In genomic region chr3:88477735-88478134, GRCm38 (mm10) we compare ENCODE assay signal across 8 mouse cellular contexts. TPM values are rescaled to one million over a fixed set of nuclear protein-coding genes. Genes with fewer than 3 reads are reported as not detected.
DNase-seq lines count a peak whose midpoint lies in the region; ATAC-seq lines count a peak whose summit lies in the region.

No protein-coding gene starts in this region.

- no peak overlapping the region for H3K27ac ChIP-seq in limb, embryonic 15.5 days
- no peak overlapping the region for H3K27ac ChIP-seq in midbrain, embryonic 16.5 days (ENCODE audit: low read length)

- intact Hi-C loops in gastrocnemius, postnatal 36 days (cut with DNase I) = no loop called here

- no peak overlapping the region for H3K4me2 ChIP-seq in limb, embryonic 15.5 days
- H3K4me2 ChIP-seq in midbrain, embryonic 16.5 days (ENCODE audit: low read length) = no peak overlapping the region

- peak; percentile 73 for DNase-seq in 416B (ENCODE audit: low read depth)
- peak; percentile 84 for DNase-seq in adipocyte (ENCODE audit: low spot score)
- peak; percentile 89 for DNase-seq in embryo, embryonic 10 days (ENCODE audit: low spot score)
- peak; percentile 73 to 78 for DNase-seq in gastrocnemius, postnatal 36 days
- DNase-seq in kidney, adult 18-20 months = peak; percentile 89
- peak; percentile 85 for DNase-seq in splenic B cell, adult 2 months (ENCODE audit: low read depth, low spot score)

- H3K4me1 ChIP-seq in limb, embryonic 15.5 days = peaks cover 20% of the 10 kb centered on the region
- H3K4me1 ChIP-seq in midbrain, embryonic 16.5 days (ENCODE audit: control insufficient read depth, insufficient read depth, low read length) = no peaks in the 10 kb centered on the region

- H3K27me3 ChIP-seq in limb, embryonic 15.5 days = no peaks in the 10 kb centered on the region
- peaks cover 5% of the 10 kb centered on the region for H3K27me3 ChIP-seq in midbrain, embryonic 16.5 days (ENCODE audit: control insufficient read depth, insufficient read depth, low read depth, low read length)
- H3K27me3 ChIP-seq in splenic B cell, adult 2 months (ENCODE audit: control insufficient read depth, insufficient read depth, low read length, poor library complexity, severe bottlenecking) = no peaks in the 10 kb centered on the region

- H3K9ac ChIP-seq in limb, embryonic 15.5 days = no peak overlapping the region
- no peak overlapping the region for H3K9ac ChIP-seq in midbrain, embryonic 16.5 days (ENCODE audit: low read depth, low read length)

- ATAC-seq in limb, embryonic 15.5 days (ENCODE audit: insufficient number of reproducible peaks, low FRiP score, low TSS enrichment, low read depth) = peak; percentile 49; the same call in 1 of the 2 replicates
- peak; percentile 32; the same call in 1 of the 2 replicates for ATAC-seq in midbrain, embryonic 16.5 days

- H3K9me3 ChIP-seq in limb, embryonic 15.5 days = no peaks in the 10 kb centered on the region
- H3K9me3 ChIP-seq in midbrain, embryonic 16.5 days (replicated peaks; ENCODE audit: control insufficient read depth, low read length, poor library complexity, severe bottlenecking) = no peaks in the 10 kb centered on the region

- peaks cover 24% of the 10 kb centered on the region for H3K36me3 ChIP-seq in limb, embryonic 15.5 days
- H3K36me3 ChIP-seq in midbrain, embryonic 16.5 days (ENCODE audit: control insufficient read depth, insufficient read depth, low read length) = no peaks in the 10 kb centered on the region
- H3K36me3 ChIP-seq in splenic B cell, adult 2 months (ENCODE audit: control insufficient read depth, insufficient read depth, low read length, poor library complexity, severe bottlenecking) = no peaks in the 10 kb centered on the region

- H3K4me3 ChIP-seq in limb, embryonic 15.5 days = no peak overlapping the region
- no peak overlapping the region for H3K4me3 ChIP-seq in midbrain, embryonic 16.5 days (ENCODE audit: low read depth, low read length)

- WGBS in limb, embryonic 15.5 days = 3% methylated on average over 8 of the region's 8 CpGs
- WGBS in midbrain, embryonic 16.5 days = under 1% methylated on average over 8 of the region's 8 CpGs

RNA-seq across cellular contexts. Expression of gene Sema4a, which starts 16.8 kb away (rescaled TPM):
- 1 to 10 TPM; 1.2 to 1.4 TPM for total RNA-seq in gastrocnemius, postnatal 36 days (2021)
- 23.1 and 24.5 TPM in 2 replicates for polyA plus RNA-seq in limb, embryonic 15.5 days (2015; fragmentation: Nextera tagmentation; extraction: Ambion mirVana)
- 42.5 and 44.0 TPM in 2 replicates for polyA plus RNA-seq in midbrain, embryonic 16.5 days (2015; fragmentation: Nextera tagmentation; extraction: Ambion mirVana)

RNA-seq across cellular contexts. Expression of gene Lmna, which starts 32.0 kb away (rescaled TPM):
- total RNA-seq in gastrocnemius, postnatal 36 days (2021) = 10 to 100 TPM; 75.3 to 79.8 TPM
- 635 and 751 TPM in 2 replicates for polyA plus RNA-seq in limb, embryonic 15.5 days (2015; fragmentation: Nextera tagmentation; extraction: Ambion mirVana)
- 51.0 and 59.7 TPM in 2 replicates for polyA plus RNA-seq in midbrain, embryonic 16.5 days (2015; fragmentation: Nextera tagmentation; extraction: Ambion mirVana)

RNA-seq across cellular contexts. Expression of gene Slc25a44, which starts 52.8 kb away (rescaled TPM):
- 10 to 100 TPM; 13.0 to 15.6 TPM for total RNA-seq in gastrocnemius, postnatal 36 days (2021)
- 16.5 and 17.1 TPM in 2 replicates for polyA plus RNA-seq in limb, embryonic 15.5 days (2015; fragmentation: Nextera tagmentation; extraction: Ambion mirVana)
- 36.7 and 39.3 TPM in 2 replicates for polyA plus RNA-seq in midbrain, embryonic 16.5 days (2015; fragmentation: Nextera tagmentation; extraction: Ambion mirVana)

RNA-seq across cellular contexts. Expression of gene Mex3a, which starts 54.5 kb away (rescaled TPM):
- under 1 TPM; 0.17 to 0.33 TPM for total RNA-seq in gastrocnemius, postnatal 36 days (2021)
- polyA plus RNA-seq in limb, embryonic 15.5 days (2015; fragmentation: Nextera tagmentation; extraction: Ambion mirVana) = 17.6 and 21.0 TPM in 2 replicates
- 28.6 and 33.0 TPM in 2 replicates for polyA plus RNA-seq in midbrain, embryonic 16.5 days (2015; fragmentation: Nextera tagmentation; extraction: Ambion mirVana)

Comparison
In these comparisons a context has a peak if more than half of its experiments do, and no peak if none do; other contexts are left out.
1. RNA of gene Lmna, which starts 32.0 kb away (polyA plus RNA-seq): 635 to 751 TPM in limb, embryonic 15.5 days; 51.0 to 59.7 TPM in midbrain, embryonic 16.5 days; every median in the first group is over 10 times any median in the second.
2. Peak in every context shown above with its lines, with median percentiles within 50 percentile points of each other: DNase-seq.